Mouse (Mus musculus) CH12.LX (cell line): ENCODE measurements around the gene Rab11fip3.

Experiments
- NRF1 ChIP-seq: IDR thresholded peaks from 2 replicates; pipeline ENCODE4 v1.6.1; 2014; ENCODE audit warnings: low read depth, mild to moderate bottlenecking, inconsistent platforms, low read length, improper control_type of control experiment, moderate library complexity
- POLR2AphosphoS2 ChIP-seq: IDR thresholded peaks from 2 replicates; pipeline ENCODE4 v1.6.1; 2011; ENCODE audit warnings: low read depth, low read length, improper control_type of control experiment

DNA sequence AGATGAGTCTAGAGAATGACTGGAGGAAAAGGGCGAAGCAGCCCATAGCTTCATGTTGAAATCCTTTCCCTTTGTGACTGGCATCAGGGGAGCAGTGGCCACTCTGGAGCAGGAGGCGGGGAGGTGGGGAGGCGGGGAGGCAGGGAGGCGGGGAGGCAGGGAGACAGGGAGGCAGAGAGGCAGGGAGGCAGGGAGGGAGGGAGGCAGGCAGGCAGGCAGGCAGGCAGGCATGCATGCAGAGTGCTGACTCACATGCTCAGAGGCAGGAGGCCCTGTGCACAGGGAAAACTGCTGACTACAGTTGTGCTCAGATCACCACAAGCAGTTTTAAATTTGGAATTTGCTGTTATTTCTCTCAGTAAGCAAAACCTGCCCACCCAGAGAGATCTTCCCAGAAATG, 32.1 kb upstream of the Rab11fip3 start:
- TF ChIP-seq NRF1: no peak
- TF ChIP-seq POLR2AphosphoS2: no peak
